Mouse (Mus musculus) C3H10T1/2 (cell line): Measurements from ENCODE around the gene Grid1. TPM values are rescaled to one million over a fixed set of nuclear protein-coding genes. Genes with fewer than 3 reads are reported as not detected.

ENCODE experiments used
- polyA plus RNA-seq, 2 experiments: library from polyadenylated mRNA; unstranded; fragments of >200 nt; fragmentation: generic; extraction: Trizol; gene quantifications; one replicate each; pipeline ENCODE4 v1.2.1; 2012; ENCODE audit warnings: missing spikeins in 2 of 2

The Grid1 gene
- polyA plus RNA-seq, result under 1 TPM in 1 of 2 experiments, not detected in 1; 0.02 TPM

DNA sequence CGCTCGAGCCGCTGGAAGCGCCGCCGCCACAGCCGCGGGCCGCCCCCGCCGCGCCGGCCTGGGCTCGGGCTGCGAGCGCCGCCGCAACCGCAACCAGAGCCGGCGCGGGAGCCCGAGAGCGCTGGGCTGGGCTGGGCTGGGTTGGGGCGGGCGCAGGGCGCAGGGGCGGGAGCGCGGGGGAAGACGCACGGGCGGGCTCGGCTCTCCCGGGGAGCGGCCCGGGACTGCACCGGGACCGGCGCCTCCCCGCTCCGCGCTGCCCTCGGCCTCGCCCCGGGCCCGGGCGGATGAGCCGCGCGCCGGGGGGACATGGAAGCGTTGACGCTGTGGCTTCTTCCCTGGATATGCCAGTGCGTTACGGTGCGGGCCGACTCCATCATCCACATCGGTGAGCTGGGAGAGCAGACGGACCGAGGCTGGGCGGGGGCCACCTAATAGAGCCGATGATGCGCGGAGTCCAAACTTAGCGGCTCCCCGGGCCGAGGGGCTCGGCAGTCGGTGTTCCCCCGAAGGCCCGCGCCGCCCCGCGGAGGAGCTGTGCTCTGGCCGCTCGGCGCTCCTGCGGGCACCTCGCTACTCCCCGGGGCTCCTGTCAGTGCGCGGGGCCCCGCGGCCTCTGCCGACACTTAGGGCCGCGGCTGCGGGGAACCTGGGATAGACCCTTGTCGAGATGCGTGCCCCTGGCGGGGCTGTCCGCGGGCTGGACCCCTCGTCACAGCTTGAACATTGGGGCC, at the start of gene Grid1:
Gene Grid1, plus strand, starts transcription at position 190 of the 734 bp plus-strand sequence.

Other genes starting within 250 kb of the Grid1 start
- gene Ldb3, start 231.4 kb upstream of the Grid1 start, polyA plus RNA-seq, result 1 to 10 TPM; 1.1 to 7.4 TPM
- not detected for gene Opn4, start 220.0 kb upstream of the Grid1 start, polyA plus RNA-seq
- gene Wapl, start 146.2 kb upstream of the Grid1 start, polyA plus RNA-seq, result 1 to 10 TPM in 1 of 2 experiments, under 1 TPM in 1; 0.55 to 4.4 TPM